Mouse (Mus musculus) macrophage (primary cell): ENCODE results near the gene Gm45799. TPM values are rescaled to one million over a fixed set of nuclear protein-coding genes. Genes with fewer than 3 reads are reported as not detected.

ENCODE experiments used
- H3K27ac ChIP-seq: fragments of 350-480 bp; formaldehyde crosslinking; 2 replicates; pipeline ENCODE4 v1.9.0; 2021
- H3K36me3 ChIP-seq: fragments of 350-480 bp; formaldehyde crosslinking; 2 replicates; pipeline ENCODE4 v1.9.0; 2021; ENCODE audit errors: inconsistent target
- H3K4me3 ChIP-seq: fragments of 350-480 bp; formaldehyde crosslinking; 2 replicates; pipeline ENCODE4 v1.9.0; 2021; ENCODE audit errors: inconsistent target
- H3K79me2 ChIP-seq: fragments of 350-480 bp; formaldehyde crosslinking; 2 replicates; pipeline ENCODE4 v1.9.0; 2021; ENCODE audit errors: inconsistent target
- WGBS: methylation state at CpG from one replicate; pipeline ENCODE4 v1.1.7; 2026; ENCODE audit warnings: inconsistent platforms; ENCODE audit not compliant: missing documents; 5-methylcytosine and 5-hydroxymethylcytosine counted together
- polyA plus RNA-seq: library from polyadenylated mRNA; stranded (reverse); fragments of 250-400 nt; gene quantifications from 3 replicates; pipeline ENCODE4 v1.2.4, GENCODE M21; 2018; ENCODE audit warnings: inconsistent platforms

Gene Gm45799
- polyA plus RNA-seq, 1 experiment from 2014 or later, result 1.7 TPM

DNA sequence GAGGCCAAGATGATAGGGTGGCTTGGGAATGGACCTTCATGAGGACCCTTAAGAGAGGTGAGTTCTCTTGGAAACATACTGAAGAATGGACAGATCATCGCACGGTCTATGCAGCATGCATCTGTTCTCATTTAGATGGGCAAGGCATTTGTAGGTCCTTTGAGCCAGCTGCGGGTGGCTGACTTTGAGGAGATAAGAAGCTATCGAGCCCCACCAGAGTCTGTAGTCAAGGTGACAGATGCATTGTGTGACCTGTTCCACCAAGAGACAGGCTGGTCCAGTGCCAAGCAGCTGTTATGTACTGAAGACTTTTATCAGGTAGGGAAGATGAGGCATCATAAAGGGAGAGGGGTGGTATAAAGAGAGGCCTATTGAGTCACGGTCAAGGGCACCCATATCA is 68.4 kb downstream of the Gm45799 start:
- Histone ChIP-seq H3K27ac (no peak overlapping the region), H3K79me2 (no peaks in the 10 kb centered on the region), H3K4me3 (no peak overlapping the region), H3K36me3 (no peaks in the 10 kb centered on the region)
- 94% methylated on average over 5 of the region's 5 CpGs for WGBS

DNA sequence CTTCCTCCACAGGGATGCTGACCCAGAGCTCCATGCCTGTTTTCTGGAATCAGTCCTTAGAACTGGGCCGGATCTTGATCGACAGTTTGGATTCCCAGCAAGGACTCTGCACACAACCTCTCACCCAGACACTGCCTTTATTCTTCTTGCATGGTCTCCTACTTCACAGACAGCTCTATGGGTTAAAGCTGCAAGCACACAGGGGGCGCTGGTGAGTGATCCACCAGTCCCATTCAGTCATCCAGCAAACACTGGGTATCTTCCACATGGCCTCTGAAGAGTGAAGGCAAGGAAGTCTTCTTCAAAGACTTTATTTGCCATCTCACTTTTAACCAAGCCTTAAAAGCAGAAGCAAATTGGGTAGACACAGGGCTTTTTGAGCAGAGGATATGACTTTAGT is 75.0 kb downstream of the Gm45799 start:
- Histone ChIP-seq H3K27ac (no peak overlapping the region), H3K36me3 (no peaks in the 10 kb centered on the region)
- 73% methylated on average over 3 of the region's 3 CpGs for WGBS

DNA sequence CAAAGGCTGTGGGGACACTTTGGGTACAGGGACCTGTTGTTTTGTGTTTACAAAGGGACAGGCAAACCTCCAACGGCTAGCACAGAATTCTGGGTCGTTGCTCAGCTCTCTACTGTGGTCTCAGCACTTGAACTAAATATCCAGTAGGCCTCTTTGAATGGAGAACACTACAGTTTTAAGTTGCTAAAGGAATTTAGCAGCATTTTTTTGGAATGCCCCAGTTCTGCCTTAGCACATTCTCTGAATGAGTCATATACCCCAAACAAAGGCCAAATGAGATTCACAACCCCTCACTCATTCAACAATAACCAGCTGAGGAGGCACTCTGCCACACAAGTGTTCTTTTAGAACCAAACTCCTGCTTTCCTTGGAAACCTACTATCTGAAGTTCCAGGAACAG is 81.6 kb downstream of the Gm45799 start:
- Histone ChIP-seq H3K4me3 (no peak overlapping the region), H3K79me2 (no peaks in the 10 kb centered on the region), H3K36me3 (no peaks in the 10 kb centered on the region), H3K27ac (no peak overlapping the region)
- WGBS, result 84% methylated on average over 2 of the region's 2 CpGs

More for the DNA sequence above, 75.0 kb downstream of the Gm45799 start:
- Histone ChIP-seq H3K79me2 (no peaks in the 10 kb centered on the region), H3K4me3 (no peak overlapping the region)

DNA sequence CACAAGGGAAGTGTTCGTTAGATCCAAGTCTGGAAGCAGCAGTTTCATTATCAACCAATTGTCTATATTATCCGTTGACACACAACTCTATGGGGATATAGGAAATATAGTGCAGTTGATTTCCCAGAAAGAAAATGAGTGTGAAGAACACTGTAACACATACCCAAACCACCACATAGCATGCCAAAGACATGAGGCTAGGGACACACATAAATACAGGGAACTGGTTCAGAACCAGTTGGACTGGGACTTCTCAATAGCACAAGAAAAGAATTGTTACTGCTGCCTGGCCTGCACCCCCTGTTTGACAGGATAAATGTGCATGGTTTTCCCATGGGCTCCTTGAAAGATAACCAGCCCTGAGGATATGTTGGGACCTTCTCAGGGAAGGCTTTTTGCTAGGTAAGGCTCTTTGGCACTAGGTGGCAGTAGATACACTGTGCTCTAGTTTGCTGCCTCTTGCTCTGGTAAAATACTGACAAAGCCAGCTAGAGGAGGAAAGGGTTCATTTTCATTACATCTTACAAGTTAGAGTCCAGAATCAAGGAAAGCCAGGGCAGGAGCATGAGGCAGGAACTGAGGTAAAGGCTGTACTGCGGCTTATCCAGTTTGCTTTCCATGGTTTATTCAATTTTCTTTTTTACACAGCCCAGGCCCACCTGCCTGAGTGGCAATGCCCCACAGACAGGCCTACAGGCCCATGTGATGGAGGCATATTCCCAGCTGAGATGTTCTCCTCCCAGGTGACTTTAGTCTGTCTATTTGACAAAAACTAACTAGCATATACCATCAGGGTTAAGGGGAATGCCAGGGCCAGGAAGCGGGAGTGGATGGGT is 86.0 kb downstream of the Gm45799 start:
- Histone ChIP-seq H3K36me3 (no peaks in the 10 kb centered on the region), H3K79me2 (no peaks in the 10 kb centered on the region), H3K4me3 (no peak overlapping the region), H3K27ac (no peak overlapping the region)
- WGBS, result 79% methylated on average over 4 of the region's 4 CpGs

DNA sequence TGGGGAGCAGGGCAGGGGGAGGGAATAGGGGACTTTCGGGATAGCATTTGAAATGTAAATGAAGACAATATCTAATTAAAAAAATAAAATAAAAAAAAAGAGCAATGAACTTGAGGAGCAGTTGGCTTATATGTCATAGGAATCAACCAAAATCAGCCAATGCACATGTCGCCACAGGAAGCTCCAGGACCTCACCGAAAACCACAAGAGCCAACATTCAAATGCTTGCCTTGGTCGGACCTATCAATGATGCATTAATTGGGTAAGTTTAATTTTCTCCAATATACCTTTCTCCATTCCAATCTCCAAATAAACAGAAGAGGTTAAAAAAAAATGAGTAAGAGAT is 86.6 kb downstream of the Gm45799 start:
- peaks cover 5% of the 10 kb centered on the region; the same call in 1 of the 2 replicates for H3K36me3 ChIP-seq
- 63% methylated on average over 4 of the region's 4 CpGs for WGBS

DNA sequence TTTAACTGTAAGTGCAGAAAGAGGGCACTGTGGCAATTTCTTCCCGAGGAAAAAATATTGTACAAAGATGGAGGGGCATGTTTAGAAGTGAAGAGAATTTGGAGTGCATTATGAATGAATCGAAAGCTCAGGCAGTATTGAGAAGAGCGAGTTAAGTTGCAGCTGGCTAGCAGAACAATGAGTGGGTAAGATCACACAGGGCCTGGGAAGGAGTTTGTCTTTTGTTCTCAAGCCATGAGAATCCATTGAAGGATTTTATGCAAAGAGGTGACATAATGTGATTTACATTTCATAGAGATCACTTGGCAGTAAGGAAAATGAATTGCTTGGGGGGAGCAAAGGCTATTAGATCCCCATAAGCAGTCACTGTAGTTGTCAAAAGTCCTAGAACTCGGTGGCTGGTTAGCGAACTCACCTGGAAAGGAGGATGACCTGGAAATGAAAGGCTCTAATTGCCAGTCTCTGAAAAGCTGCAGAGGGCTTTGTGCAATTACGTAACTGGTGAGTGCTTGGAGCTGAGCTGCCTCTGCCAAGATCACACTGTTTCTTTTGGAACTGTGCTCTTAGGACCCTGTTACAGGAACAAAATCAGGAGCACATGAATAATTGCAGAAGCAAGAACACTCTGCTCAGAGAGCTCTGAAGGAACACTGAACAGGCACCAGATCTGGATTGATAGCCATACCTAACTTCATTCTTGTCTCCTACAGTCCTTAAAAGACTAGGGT is 88.5 kb downstream of the Gm45799 start:
- Histone ChIP-seq H3K27ac (no peak overlapping the region), H3K79me2 (no peaks in the 10 kb centered on the region), H3K36me3 (peaks cover 24% of the 10 kb centered on the region; the same call in 1 of the 2 replicates), H3K4me3 (no peak overlapping the region)
- WGBS, result 76% methylated on average over 6 of the region's 6 CpGs

More for the DNA sequence above, 86.6 kb downstream of the Gm45799 start:
- H3K79me2 ChIP-seq, result no peaks in the 10 kb centered on the region
- no peak overlapping the region for H3K4me3 ChIP-seq
- H3K27ac ChIP-seq, result no peak overlapping the region

DNA sequence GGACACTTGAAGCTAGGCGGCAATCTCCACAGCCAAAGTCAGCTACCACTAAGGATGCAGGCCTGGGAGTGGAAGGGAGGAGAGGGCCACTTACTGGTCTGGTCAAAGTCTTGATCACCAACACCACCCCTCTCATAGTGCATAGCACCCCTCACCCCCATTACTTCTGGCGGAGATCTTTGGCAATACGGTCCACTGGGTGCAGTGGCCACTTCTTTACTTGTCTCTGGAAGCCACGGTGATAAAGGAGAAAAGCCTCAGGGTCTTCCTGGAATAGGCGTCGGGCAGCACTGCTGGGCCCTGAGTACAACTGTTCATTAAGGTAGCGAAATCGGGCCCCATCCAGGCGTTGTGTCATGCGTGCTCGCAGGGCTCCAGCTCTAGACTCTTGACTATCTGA is 93.5 kb downstream of the Gm45799 start:
- H3K36me3 ChIP-seq, result peaks cover 29% of the 10 kb centered on the region; the same call in 1 of the 2 replicates
- H3K79me2 ChIP-seq, result peaks cover 31% of the 10 kb centered on the region
- no peak overlapping the region for H3K4me3 ChIP-seq
- no peak overlapping the region for H3K27ac ChIP-seq
- WGBS, result 95% methylated on average over 11 of the region's 11 CpGs

Other genes starting within 250 kb of the Gm45799 start
- gene Fam160a2, start 240.5 kb upstream of the Gm45799 start, polyA plus RNA-seq, result 6.6 to 12.5 TPM (median 9.3 TPM) in 3 replicates
- gene Cnga4, start 236.0 kb upstream of the Gm45799 start, polyA plus RNA-seq, result not detected in 3 replicates
- gene Cckbr, start 214.8 kb upstream of the Gm45799 start, polyA plus RNA-seq, result not detected in 3 replicates
- not detected in 3 replicates for gene Cavin3, start 158.3 kb upstream of the Gm45799 start, polyA plus RNA-seq
- 23.5 to 31.0 TPM (median 25.9 TPM) in 3 replicates for gene Smpd1, start 86.2 kb upstream of the Gm45799 start, polyA plus RNA-seq
- 0.04 to 0.58 TPM in 2 of 3 replicates, not detected in the other for gene Apbb1, start 58.9 kb upstream of the Gm45799 start, polyA plus RNA-seq
- 0.24 TPM in 1 of 3 replicates, not detected in the others for gene Hpx, start 40.4 kb upstream of the Gm45799 start, polyA plus RNA-seq
- gene Trim3, start 7.0 kb upstream of the Gm45799 start, polyA plus RNA-seq, result 15.2 to 30.8 TPM (median 17.8 TPM) in 3 replicates
- 36.5 to 124 TPM (median 98.7 TPM) in 3 replicates for gene Timm10b, start 496 bp upstream of the Gm45799 start, polyA plus RNA-seq
- gene Arfip2, start 136 bp upstream of the Gm45799 start, polyA plus RNA-seq, result 23.1 to 24.5 TPM (median 23.7 TPM) in 3 replicates
- 0.68 to 2.0 TPM (median 0.80 TPM) in 3 replicates for gene Dnhd1, start 10.3 kb downstream of the Gm45799 start, polyA plus RNA-seq
- 135 to 184 TPM (median 156 TPM) in 3 replicates for gene Ilk, start 96.0 kb downstream of the Gm45799 start, polyA plus RNA-seq
- gene Rrp8, start 96.8 kb downstream of the Gm45799 start, polyA plus RNA-seq, result 12.9 to 21.2 TPM (median 19.6 TPM) in 3 replicates
- gene Taf10, start 103.8 kb downstream of the Gm45799 start, polyA plus RNA-seq, result 97.6 to 148 TPM (median 122 TPM) in 3 replicates
- gene Tpp1, start 111.7 kb downstream of the Gm45799 start, polyA plus RNA-seq, result 285 to 456 TPM (median 392 TPM) in 3 replicates
- gene Dchs1, start 147.1 kb downstream of the Gm45799 start, polyA plus RNA-seq, result 0.27 to 1.4 TPM (median 0.47 TPM) in 3 replicates
- 39.9 to 175 TPM (median 79.2 TPM) in 3 replicates for gene Mrpl17, start 170.5 kb downstream of the Gm45799 start, polyA plus RNA-seq